Mouse (Mus musculus): Measurements from ENCODE around the gene Smim24. TPM values are rescaled to one million over a fixed set of nuclear protein-coding genes. Genes with fewer than 3 reads are reported as not detected.

Gene Smim24
- total and polyA plus RNA-seq, 2 experiments: 1.3 to 4.1 TPM

- H3K27me3 ChIP-seq (ENCODE audit: control insufficient read depth, insufficient read depth, low read length): no peaks in the 10 kb centered on the region
- H3K4me1 ChIP-seq (ENCODE audit: control insufficient read depth, insufficient read depth, low read length): peaks cover 43% of the 10 kb centered on the region
- H3K9ac ChIP-seq (ENCODE audit: low read depth, low read length): peak overlapping the region; percentile 85
- TF ChIP-seq CTCF (IDR thresholded peaks at IDR 0.05; ENCODE audit: low read depth, low read length): no peak
- 0 out of 2 replicates have a peak, but pooled peaks have one; percentile 9 for TF ChIP-seq POLR2A (IDR thresholded peaks at IDR 0.05; ENCODE audit: extremely low read depth, insufficient read depth, low read length)
- peak overlapping the region; percentile 92 for H3K27ac ChIP-seq (replicated peaks; ENCODE audit: insufficient read depth, low read depth, low read length)
- H3K4me3 ChIP-seq (ENCODE audit: insufficient read depth, low read depth, low read length): peak overlapping the region; percentile 73
- peaks cover 19% of the 10 kb centered on the region; the same call in 1 of the 2 replicates for H3K79me2 ChIP-seq (ENCODE audit: control insufficient read depth, insufficient read depth, low read length)
- 1% methylated on average over 62 of the region's 89 CpGs for WGBS
- H3K36me3 ChIP-seq (ENCODE audit: control insufficient read depth, insufficient read depth, low read length): no peaks in the 10 kb centered on the region
- DNase-seq (ENCODE audit: extremely low read depth, low read depth, low spot score): peak; percentile 56
These were observed 37.4 kb downstream of the Smim24 start for GRCm38 (mm10) chr10:81430141-81430830.

GRCm38 (mm10) chr10:81430831-81431525, 38.1 kb downstream of the Smim24 start:
- Histone ChIP-seq H3K27ac (replicated peaks; ENCODE audit: insufficient read depth, low read depth, low read length) (peak overlapping the region; percentile 83), H3K36me3 (ENCODE audit: control insufficient read depth, insufficient read depth, low read length) (no peaks in the 10 kb centered on the region), H3K4me1 (ENCODE audit: control insufficient read depth, insufficient read depth, low read length) (peaks cover 43% of the 10 kb centered on the region), H3K4me3 (ENCODE audit: insufficient read depth, low read depth, low read length) (peak overlapping the region; percentile 73), H3K27me3 (ENCODE audit: control insufficient read depth, insufficient read depth, low read length) (no peaks in the 10 kb centered on the region), H3K9ac (ENCODE audit: low read depth, low read length) (peak overlapping the region; percentile 85), H3K79me2 (ENCODE audit: control insufficient read depth, insufficient read depth, low read length) (peaks cover 12% of the 10 kb centered on the region; the same call in 1 of the 2 replicates)
- TF ChIP-seq CTCF (IDR thresholded peaks at IDR 0.05; ENCODE audit: low read depth, low read length) (no peak), POLR2A (IDR thresholded peaks at IDR 0.05; ENCODE audit: extremely low read depth, insufficient read depth, low read length) (0 out of 2 replicates have a peak, but pooled peaks have one; percentile 43)
- DNase-seq (ENCODE audit: extremely low read depth, low read depth, low spot score): peak; percentile 24
- 2% methylated on average over 57 of the region's 70 CpGs for WGBS

GRCm38 (mm10) chr10:81431526-81432168, 38.8 kb downstream of the Smim24 start:
- no peak overlapping the region for H3K9ac ChIP-seq (ENCODE audit: low read depth, low read length)
- WGBS: 9% methylated on average over 15 of the region's 15 CpGs
- peak overlapping the region; percentile 41 for H3K27ac ChIP-seq (replicated peaks; ENCODE audit: insufficient read depth, low read depth, low read length)
- H3K36me3 ChIP-seq (ENCODE audit: control insufficient read depth, insufficient read depth, low read length): no peaks in the 10 kb centered on the region
- H3K79me2 ChIP-seq (ENCODE audit: control insufficient read depth, insufficient read depth, low read length): peaks cover 7% of the 10 kb centered on the region; the same call in 1 of the 2 replicates
- DNase-seq (ENCODE audit: extremely low read depth, low read depth, low spot score): peak; percentile 88
- no peaks in the 10 kb centered on the region for H3K27me3 ChIP-seq (ENCODE audit: control insufficient read depth, insufficient read depth, low read length)
- H3K4me3 ChIP-seq (ENCODE audit: insufficient read depth, low read depth, low read length): 0 out of 2 replicates have a peak overlapping the region, but pooled peaks have one; percentile 73
- TF ChIP-seq CTCF (IDR thresholded peaks at IDR 0.05; ENCODE audit: low read depth, low read length) (no peak), POLR2A (IDR thresholded peaks at IDR 0.05; ENCODE audit: extremely low read depth, insufficient read depth, low read length) (no peak)
- peaks cover 43% of the 10 kb centered on the region for H3K4me1 ChIP-seq (ENCODE audit: control insufficient read depth, insufficient read depth, low read length)

GRCm38 (mm10) chr10:81432169-81432867, 39.5 kb downstream of the Smim24 start:
- H3K4me3 ChIP-seq (ENCODE audit: insufficient read depth, low read depth, low read length): no peak overlapping the region
- no peak overlapping the region for H3K9ac ChIP-seq (ENCODE audit: low read depth, low read length)
- peaks cover 41% of the 10 kb centered on the region for H3K4me1 ChIP-seq (ENCODE audit: control insufficient read depth, insufficient read depth, low read length)
- H3K27ac ChIP-seq (replicated peaks; ENCODE audit: insufficient read depth, low read depth, low read length): peak overlapping the region; percentile 8; the same call in 1 of the 2 replicates
- no peaks in the 10 kb centered on the region for H3K27me3 ChIP-seq (ENCODE audit: control insufficient read depth, insufficient read depth, low read length)
- H3K79me2 ChIP-seq (ENCODE audit: control insufficient read depth, insufficient read depth, low read length): peaks cover 5% of the 10 kb centered on the region; the same call in 1 of the 2 replicates
- no peak for TF ChIP-seq POLR2A (IDR thresholded peaks at IDR 0.05; ENCODE audit: extremely low read depth, insufficient read depth, low read length)
- TF ChIP-seq CTCF (IDR thresholded peaks at IDR 0.05; ENCODE audit: low read depth, low read length): no peak
- no peaks in the 10 kb centered on the region for H3K36me3 ChIP-seq (ENCODE audit: control insufficient read depth, insufficient read depth, low read length)
- no peak for DNase-seq (ENCODE audit: extremely low read depth, low read depth, low spot score)
- 51% methylated on average over 21 of the region's 21 CpGs for WGBS

- Histone ChIP-seq H3K36me3 (ENCODE audit: control insufficient read depth, insufficient read depth, low read length) (no peaks in the 10 kb centered on the region), H3K4me3 (ENCODE audit: insufficient read depth, low read depth, low read length) (peak overlapping the region; percentile 28; the same call in 1 of the 2 replicates), H3K27me3 (ENCODE audit: control insufficient read depth, insufficient read depth, low read length) (no peaks in the 10 kb centered on the region), H3K27ac (replicated peaks; ENCODE audit: insufficient read depth, low read depth, low read length) (peak overlapping the region; percentile 87), H3K9ac (ENCODE audit: low read depth, low read length) (peak overlapping the region; percentile 36), H3K4me1 (ENCODE audit: control insufficient read depth, insufficient read depth, low read length) (peaks cover 39% of the 10 kb centered on the region), H3K79me2 (ENCODE audit: control insufficient read depth, insufficient read depth, low read length) (peaks cover 3% of the 10 kb centered on the region; the same call in 1 of the 2 replicates)
- DNase-seq (ENCODE audit: extremely low read depth, low read depth, low spot score): peak; percentile 93
- WGBS: under 1% methylated on average over 17 of the region's 17 CpGs
- TF ChIP-seq POLR2A (IDR thresholded peaks at IDR 0.05; ENCODE audit: extremely low read depth, insufficient read depth, low read length) (no peak), CTCF (IDR thresholded peaks at IDR 0.05; ENCODE audit: low read depth, low read length) (no peak)
These were observed 40.0 kb downstream of the Smim24 start for GRCm38 (mm10) chr10:81432868-81433262.
